Mouse (Mus musculus) heart, embryonic 15.5 days (tissue): ENCODE measurements at regions not wholly inside any gene's neighbourhood (a gene's known extent, or its start where the extent isn't known, plus 50 kb on each side); places are given as distances from the start of the nearest gene placed in this dataset.

Source experiments
- ATAC-seq: fragments of 200-750 bp; cut with Nextera tagmentation; replicated peaks from 2 replicates; pipeline ENCODE4 v1.8.0; 2017; ENCODE audit warnings: low read depth, moderate TSS enrichment; ENCODE audit not compliant: insufficient number of reproducible peaks, insufficient read depth, low FRiP score
- H3K27ac ChIP-seq: fragments of 300-500 bp; sonication (generic); 2 replicates; pipeline ENCODE4 v1.5.1; 2015; ENCODE audit warnings: mild to moderate bottlenecking, inconsistent platforms
- H3K27me3 ChIP-seq: fragments of 300-500 bp; sonication (generic); 2 replicates; pipeline ENCODE4 v1.6.1; 2015; ENCODE audit warnings: inconsistent platforms
- H3K36me3 ChIP-seq: fragments of 300-500 bp; sonication (generic); 2 replicates; pipeline ENCODE4 v1.6.1; 2015; ENCODE audit warnings: mild to moderate bottlenecking, inconsistent platforms
- H3K4me1 ChIP-seq: fragments of 300-500 bp; sonication (generic); replicated peaks from 2 replicates; pipeline ENCODE4 v1.6.1; 2015; ENCODE audit warnings: inconsistent platforms
- H3K4me2 ChIP-seq: fragments of 300-500 bp; sonication (generic); 2 replicates; pipeline ENCODE4 v1.6.1; 2015; ENCODE audit warnings: inconsistent platforms, mild to moderate bottlenecking, moderate library complexity
- H3K4me3 ChIP-seq: fragments of 300-500 bp; sonication (generic); 2 replicates; pipeline ENCODE4 v1.5.1; 2015; ENCODE audit warnings: mild to moderate bottlenecking, inconsistent platforms
- H3K9ac ChIP-seq: fragments of 300-500 bp; sonication (generic); 2 replicates; pipeline ENCODE4 v1.6.1; 2015; ENCODE audit warnings: mild to moderate bottlenecking, inconsistent platforms
- H3K9me3 ChIP-seq: fragments of 300-500 bp; sonication (generic); replicated peaks from 2 replicates; pipeline ENCODE4 v1.6.1; 2016; ENCODE audit warnings: inconsistent platforms
- WGBS: fragments of 180-500 bp; shearing (Covaris S2); methylation state at CpG from one replicate; pipeline ENCODE4 v1.1.7; 2015; ENCODE audit warnings: mixed read lengths; 5-methylcytosine and 5-hydroxymethylcytosine counted together

DNA sequence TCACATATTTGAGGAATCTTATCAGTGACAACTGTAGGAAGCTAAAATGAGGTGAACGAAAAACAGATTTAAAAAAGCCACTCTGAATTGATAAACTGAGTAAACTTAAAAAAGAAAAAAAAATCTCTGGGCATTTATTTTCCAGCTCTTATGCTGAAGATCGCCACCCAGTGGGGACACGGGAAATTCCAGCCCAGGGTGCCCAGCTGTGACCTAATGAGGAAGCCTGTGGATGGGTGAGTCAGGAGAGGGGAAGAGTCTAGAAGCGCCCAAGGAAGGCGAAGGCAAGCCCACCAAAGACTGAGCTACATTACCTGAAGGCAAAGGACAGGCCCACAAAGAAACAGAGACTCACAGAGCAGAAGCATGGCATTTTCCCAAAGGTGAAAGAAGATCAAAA is 72.7 kb upstream of the Frem2 start:
- Histone ChIP-seq H3K4me1 (peaks cover 22% of the 10 kb centered on the region), H3K9me3 (no peaks in the 10 kb centered on the region), H3K4me2 (peak overlapping the region; percentile 46), H3K27ac (peak overlapping the region; percentile 74), H3K27me3 (no peaks in the 10 kb centered on the region), H3K4me3 (peak overlapping the region; percentile 22; the same call in 1 of the 2 replicates), H3K36me3 (no peaks in the 10 kb centered on the region), H3K9ac (no peak overlapping the region)
- 14% methylated on average over 5 of the region's 5 CpGs for WGBS
- 0 out of 2 replicates have a peak, but pooled peaks have one; percentile 58 for ATAC-seq

DNA sequence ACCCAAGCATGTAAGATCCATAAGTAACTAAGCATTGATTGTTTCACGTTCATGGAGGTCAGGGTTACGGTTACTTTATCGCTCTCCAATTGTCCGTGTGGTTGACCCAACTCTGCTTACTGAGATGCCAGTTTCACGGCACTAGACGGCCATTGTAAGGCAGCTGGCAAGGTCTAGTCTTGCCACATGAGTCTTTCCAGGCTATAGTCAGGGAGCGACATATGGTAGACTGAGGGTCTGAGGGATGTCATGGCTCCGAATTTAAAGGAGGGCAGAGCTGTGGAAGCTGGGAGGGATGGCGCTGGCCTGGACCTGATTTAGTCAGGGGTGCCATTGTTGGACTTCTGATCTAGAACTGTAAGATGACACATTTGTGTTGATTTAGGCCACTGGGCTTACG is 72.0 kb upstream of the Frem2 start:
- no peak overlapping the region for H3K27ac ChIP-seq
- H3K36me3 ChIP-seq, result no peaks in the 10 kb centered on the region
- H3K27me3 ChIP-seq, result no peaks in the 10 kb centered on the region
- no peak overlapping the region for H3K4me2 ChIP-seq
- ATAC-seq, result no peak
- H3K9me3 ChIP-seq, result no peaks in the 10 kb centered on the region
- H3K9ac ChIP-seq, result no peak overlapping the region
- 96% methylated on average over 10 of the region's 10 CpGs for WGBS
- H3K4me3 ChIP-seq, result no peak overlapping the region
- peaks cover 24% of the 10 kb centered on the region for H3K4me1 ChIP-seq

GRCm38 (mm10) chr3:53727737-53728136 is 70.6 kb upstream of the Frem2 start:
- WGBS, result 83% methylated on average over 1 of the region's 1 CpGs
- H3K9me3 ChIP-seq, result no peaks in the 10 kb centered on the region
- no peak for ATAC-seq
- H3K36me3 ChIP-seq, result no peaks in the 10 kb centered on the region
- H3K9ac ChIP-seq, result no peak overlapping the region
- no peaks in the 10 kb centered on the region for H3K27me3 ChIP-seq
- H3K27ac ChIP-seq, result no peak overlapping the region
- H3K4me1 ChIP-seq, result peaks cover 23% of the 10 kb centered on the region
- no peak overlapping the region for H3K4me2 ChIP-seq
- H3K4me3 ChIP-seq, result no peak overlapping the region

GRCm38 (mm10) chr3:53707101-53707500 is 49.9 kb upstream of the Frem2 start:
- Histone ChIP-seq H3K4me2 (no peak overlapping the region), H3K9me3 (no peaks in the 10 kb centered on the region), H3K36me3 (no peaks in the 10 kb centered on the region), H3K27me3 (no peaks in the 10 kb centered on the region), H3K4me3 (no peak overlapping the region), H3K4me1 (peaks cover 24% of the 10 kb centered on the region), H3K27ac (peak overlapping the region; percentile 67), H3K9ac (no peak overlapping the region)
- 40% methylated on average over 3 of the region's 3 CpGs for WGBS
- ATAC-seq, result peak; percentile 69
